Mouse (Mus musculus) spleen, adult 2 months (tissue): ENCODE data around the gene Pde8b. TPM values are rescaled to one million over a fixed set of nuclear protein-coding genes. Genes with fewer than 3 reads are reported as not detected.
A peak's percentile ranks its signal among the peaks of the same experiment; 100 is the strongest.

ENCODE experiments used
- DNase-seq, 2 experiments: peaks; one replicate each; pipeline versions ENCODE4 v3.0.0 to v3.0.0-alpha.2; 2012 to 2021; ENCODE audit warnings: low spot score in 2 of 2, low read depth in 1 of 2
- H3K27ac ChIP-seq: fragments of 200-500 bp; 2 replicates; pipeline ENCODE4 v1.5.1; 2012; ENCODE audit warnings: low read length, inconsistent platforms; ENCODE audit not compliant: insufficient read depth
- H3K27me3 ChIP-seq: fragments of 200-500 bp; 2 replicates; pipeline ENCODE4 v1.6.1; 2012; ENCODE audit warnings: mild to moderate bottlenecking, moderate library complexity, low read length, inconsistent platforms; ENCODE audit not compliant: control insufficient read depth, insufficient read depth
- H3K36me3 ChIP-seq: fragments of 200-500 bp; 2 replicates; pipeline ENCODE4 v1.6.1; 2012; ENCODE audit warnings: mild to moderate bottlenecking, low read length, inconsistent platforms; ENCODE audit not compliant: control insufficient read depth, insufficient read depth
- H3K4me1 ChIP-seq: fragments of 200-500 bp; 2 replicates; pipeline ENCODE4 v1.6.1; 2011; ENCODE audit warnings: inconsistent platforms; ENCODE audit not compliant: control insufficient read depth, insufficient read depth, insufficient read length
- H3K4me3 ChIP-seq: fragments of 200-500 bp; 2 replicates; pipeline ENCODE4 v1.5.1; 2011; ENCODE audit warnings: mild to moderate bottlenecking, inconsistent platforms; ENCODE audit not compliant: insufficient read depth, insufficient read length; ENCODE audit errors: extremely low read depth
- CTCF ChIP-seq: fragments of 200-500 bp; IDR thresholded peaks from 2 replicates; pipeline ENCODE4 v1.5.1; 2011; ENCODE audit warnings: mild to moderate bottlenecking, inconsistent platforms; ENCODE audit not compliant: insufficient read depth, insufficient read length, insufficient replicate concordance; ENCODE audit errors: extremely low read depth
- POLR2A ChIP-seq: fragments of 200-500 bp; IDR thresholded peaks from 2 replicates; pipeline ENCODE4 v1.6.1; 2011; ENCODE audit warnings: low read depth, low read length, inconsistent platforms
- WGBS: fragments of 180-500 bp; shearing (Covaris S2); methylation state at CpG from one replicate; pipeline ENCODE4 v1.1.7; 2018; 5-methylcytosine and 5-hydroxymethylcytosine counted together
- polyA plus RNA-seq: library from polyadenylated mRNA; depleted of rRNA; stranded (reverse); fragments of >200 nt; gene quantifications from 2 replicates; pipeline ENCODE4 v1.2.3, GENCODE M21; 2012

Gene Pde8b
- polyA plus RNA-seq, 1 experiment, result 0.71 TPM

GRCm38 (mm10) chr13:95020216-95020615, 229.9 kb downstream of the Pde8b start:
- Histone ChIP-seq H3K36me3 (peaks cover 9% of the 10 kb centered on the region), H3K27me3 (no peaks in the 10 kb centered on the region), H3K27ac (no peak overlapping the region), H3K4me3 (no peak overlapping the region), H3K4me1 (no peaks in the 10 kb centered on the region; the same call in 1 of the 2 replicates)
- 93% methylated on average over 6 of the region's 6 CpGs for WGBS
- DNase-seq, result no peak
- TF ChIP-seq CTCF (no peak), POLR2A (no peak)

DNA sequence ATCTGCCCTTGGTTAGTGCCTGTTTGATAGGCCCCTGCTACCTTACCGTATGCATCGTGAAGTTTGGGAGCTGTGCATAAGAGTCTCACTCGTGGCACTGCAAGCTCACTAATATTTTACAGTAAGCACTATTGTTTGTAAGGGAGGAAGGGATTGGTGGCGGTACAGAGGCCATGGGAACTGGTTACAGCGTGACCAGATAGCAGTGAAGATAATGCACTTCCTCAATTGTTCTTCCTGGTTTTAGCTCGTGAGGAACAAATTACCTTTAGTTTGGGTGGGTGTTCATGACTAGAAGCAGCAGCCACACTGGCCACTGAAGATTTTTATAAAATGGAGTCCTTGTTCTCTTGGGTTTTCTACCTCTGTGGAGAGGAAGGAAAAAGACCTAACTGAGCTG, 230.8 kb downstream of the Pde8b start:
- H3K27ac ChIP-seq, result no peak overlapping the region
- H3K36me3 ChIP-seq, result peaks cover 10% of the 10 kb centered on the region
- no peak overlapping the region for H3K4me3 ChIP-seq
- TF ChIP-seq CTCF, result no peak
- no peak for TF ChIP-seq POLR2A
- no peak for DNase-seq
- 55% methylated on average over 6 of the region's 6 CpGs for WGBS
- H3K4me1 ChIP-seq, result no peaks in the 10 kb centered on the region; the same call in 1 of the 2 replicates
- no peaks in the 10 kb centered on the region for H3K27me3 ChIP-seq

- no peak overlapping the region for H3K4me3 ChIP-seq
- H3K4me1 ChIP-seq, result no peaks in the 10 kb centered on the region; the same call in 1 of the 2 replicates
- H3K27ac ChIP-seq, result no peak overlapping the region
- H3K27me3 ChIP-seq, result no peaks in the 10 kb centered on the region
- peaks cover 10% of the 10 kb centered on the region for H3K36me3 ChIP-seq
- TF ChIP-seq CTCF (peak; percentile 23; the same call in 1 of the 2 replicates), POLR2A (no peak)
- DNase-seq, result no peak
- 34% methylated on average over 9 of the region's 9 CpGs for WGBS
These were observed 232.2 kb downstream of the Pde8b start for GRCm38 (mm10) chr13:95017916-95018315.

GRCm38 (mm10) chr13:95017278-95017677, 232.9 kb downstream of the Pde8b start:
- Histone ChIP-seq H3K27ac (no peak overlapping the region), H3K27me3 (no peaks in the 10 kb centered on the region), H3K36me3 (peaks cover 8% of the 10 kb centered on the region), H3K4me3 (no peak overlapping the region), H3K4me1 (no peaks in the 10 kb centered on the region; the same call in 1 of the 2 replicates)
- TF ChIP-seq POLR2A (no peak), CTCF (no peak)
- no peak for DNase-seq
- WGBS, result 95% methylated on average over 6 of the region's 6 CpGs

- Histone ChIP-seq H3K4me1 (no peaks in the 10 kb centered on the region; the same call in 1 of the 2 replicates), H3K27me3 (no peaks in the 10 kb centered on the region), H3K36me3 (peaks cover 2% of the 10 kb centered on the region; the same call in 1 of the 2 replicates), H3K27ac (no peak overlapping the region), H3K4me3 (no peak overlapping the region)
- 93% methylated on average over 7 of the region's 7 CpGs for WGBS
- DNase-seq, result no peak
- TF ChIP-seq CTCF (no peak), POLR2A (no peak)
These were observed 238.4 kb downstream of the Pde8b start for GRCm38 (mm10) chr13:95011546-95012257.

GRCm38 (mm10) chr13:95009261-95009660, 240.9 kb downstream of the Pde8b start:
- Histone ChIP-seq H3K4me1 (no peaks in the 10 kb centered on the region; the same call in 1 of the 2 replicates), H3K4me3 (no peak overlapping the region), H3K36me3 (0 out of 2 replicates have a peak, but pooled peaks cover 1% of the 10 kb centered on the region), H3K27ac (no peak overlapping the region), H3K27me3 (no peaks in the 10 kb centered on the region)
- TF ChIP-seq POLR2A (no peak), CTCF (no peak)
- WGBS, result 86% methylated on average over 7 of the region's 7 CpGs
- no peak for DNase-seq

- no peaks in the 10 kb centered on the region; the same call in 1 of the 2 replicates for H3K4me1 ChIP-seq
- 34% methylated on average over 8 of the region's 8 CpGs for WGBS
- H3K4me3 ChIP-seq, result no peak overlapping the region
- TF ChIP-seq POLR2A (no peak), CTCF (no peak)
- DNase-seq, result no peak
- H3K36me3 ChIP-seq, result peaks cover 4% of the 10 kb centered on the region; the same call in 1 of the 2 replicates
- no peaks in the 10 kb centered on the region for H3K27me3 ChIP-seq
- H3K27ac ChIP-seq, result no peak overlapping the region
These were observed 242.9 kb downstream of the Pde8b start for GRCm38 (mm10) chr13:95007281-95007680.
